Mouse (Mus musculus) kidney, postnatal 36 days (tissue): ENCODE results near the gene Hipk1.
A peak's percentile ranks its signal among the peaks of the same experiment; 100 is the strongest.
"Not testable (repeated sequence)": the region's sequence is repeated elsewhere in the genome, so short reads cannot be mapped to it uniquely, and the experiment has no call there.

Experiments used
- DNase-seq, 2 experiments: peaks; one replicate each; pipeline ENCODE4 v3.0.0; 2021 to 2022; ENCODE audit warnings: mixed read lengths in 2 of 2

The Hipk1 gene

GRCm38 (mm10) chr3:103792111-103792406, 696 bp upstream of the Hipk1 start:
- DNase-seq = not testable (repeated sequence)

GRCm38 (mm10) chr3:103790346-103791145, 817 bp downstream of the Hipk1 start:
- peak in 1 of 2 experiments; percentile 51 for DNase-seq

GRCm38 (mm10) chr3:103789891-103790345, 1.4 kb downstream of the Hipk1 start:
- peak; percentile 62 to 65 for DNase-seq

GRCm38 (mm10) chr3:103789096-103789495, 2.3 kb downstream of the Hipk1 start:
- DNase-seq = peak; percentile 31

- no peak for DNase-seq
These were observed 4.1 kb downstream of the Hipk1 start for GRCm38 (mm10) chr3:103787225-103787624.

- no peak for DNase-seq
These were observed 8.3 kb downstream of the Hipk1 start for GRCm38 (mm10) chr3:103782844-103783609.

- DNase-seq = no peak
These were observed 10.6 kb downstream of the Hipk1 start for GRCm38 (mm10) chr3:103780777-103781176.

- DNase-seq = no peak
These were observed 11.1 kb downstream of the Hipk1 start for GRCm38 (mm10) chr3:103780271-103780670.

GRCm38 (mm10) chr3:103779183-103779582, 12.2 kb downstream of the Hipk1 start:
- no peak for DNase-seq

GRCm38 (mm10) chr3:103778660-103779059, 12.7 kb downstream of the Hipk1 start:
- DNase-seq = no peak

GRCm38 (mm10) chr3:103777940-103778339, 13.4 kb downstream of the Hipk1 start:
- DNase-seq = no peak

- DNase-seq = no peak
These were observed 17.4 kb downstream of the Hipk1 start for GRCm38 (mm10) chr3:103774009-103774408.

GRCm38 (mm10) chr3:103773508-103773907, 17.9 kb downstream of the Hipk1 start:
- DNase-seq = peak in 1 of 2 experiments; percentile 15

- DNase-seq = peak; percentile 52 to 63
These were observed 18.5 kb downstream of the Hipk1 start for GRCm38 (mm10) chr3:103772846-103773245.

GRCm38 (mm10) chr3:103771531-103772130, 19.7 kb downstream of the Hipk1 start:
- DNase-seq = peak; percentile 88 to 91

GRCm38 (mm10) chr3:103766789-103767188, 24.6 kb downstream of the Hipk1 start:
- DNase-seq = no peak

GRCm38 (mm10) chr3:103759261-103759970, 31.9 kb downstream of the Hipk1 start:
- DNase-seq = no peak

- DNase-seq = no peak
These were observed 32.9 kb downstream of the Hipk1 start for GRCm38 (mm10) chr3:103758456-103758855.

- DNase-seq = no peak
These were observed 34.4 kb downstream of the Hipk1 start for GRCm38 (mm10) chr3:103756920-103757319.

GRCm38 (mm10) chr3:103755351-103755750, 36.0 kb downstream of the Hipk1 start:
- DNase-seq = no peak

- no peak for DNase-seq
These were observed 39.8 kb downstream of the Hipk1 start for GRCm38 (mm10) chr3:103751558-103751957.

- DNase-seq = no peak
These were observed 44.7 kb downstream of the Hipk1 start for GRCm38 (mm10) chr3:103746711-103747110.
